Mouse (Mus musculus): Measurements from ENCODE around the gene Mgst1. TPM values are rescaled to one million over a fixed set of nuclear protein-coding genes. Genes with fewer than 3 reads are reported as not detected.
A peak's percentile ranks its signal among the peaks of the same experiment; 100 is the strongest.

The Mgst1 gene
- polyA plus RNA-seq (2014; fragmentation: Nextera tagmentation; extraction: Ambion mirVana), result 199 and 260 TPM in 2 replicates

GRCm38 (mm10) chr6:138139930-138140329 is at the start of gene Mgst1:
Gene Mgst1, plus strand, starts transcription at chr6:138140316.
- H3K36me3 ChIP-seq (ENCODE audit: control insufficient read depth, insufficient read depth, low read length), result no peaks in the 10 kb centered on the region
- H3K27me3 ChIP-seq (replicated peaks; ENCODE audit: control insufficient read depth, insufficient read depth, low read length), result no peaks in the 10 kb centered on the region
- no peaks in the 10 kb centered on the region for H3K9me3 ChIP-seq (ENCODE audit: control insufficient read depth, low read length)
- peak within 1 kb of the TSS; percentile 65 for H3K4me2 ChIP-seq (ENCODE audit: low read length)
- ATAC-seq (replicated peaks; ENCODE audit: low FRiP score, low TSS enrichment, low read depth), result peak; percentile 48; the same call in 1 of the 2 replicates
- WGBS, result 2% methylated on average over 5 of the region's 5 CpGs
- peak; percentile 64 for DNase-seq (ENCODE audit: low spot score)
- no peaks in the 10 kb centered on the region; the same call in 1 of the 2 replicates for H3K4me1 ChIP-seq (replicated peaks; ENCODE audit: control insufficient read depth, insufficient read depth, low read length)
- H3K27ac ChIP-seq (ENCODE audit: low read depth), result peak within 1 kb of the TSS; percentile 57
- peak within 1 kb of the TSS; percentile 52 for H3K9ac ChIP-seq (ENCODE audit: low read length)
- peak within 1 kb of the TSS; percentile 49 for H3K4me3 ChIP-seq (ENCODE audit: low read depth, low read length)

- Histone ChIP-seq H3K9me3 (ENCODE audit: control insufficient read depth, low read length) (no peaks in the 10 kb centered on the region), H3K36me3 (ENCODE audit: control insufficient read depth, insufficient read depth, low read length) (no peaks in the 10 kb centered on the region), H3K4me2 (ENCODE audit: low read length) (no peak overlapping the region), H3K4me3 (ENCODE audit: low read depth, low read length) (no peak overlapping the region), H3K27ac (ENCODE audit: low read depth) (no peak overlapping the region), H3K27me3 (replicated peaks; ENCODE audit: control insufficient read depth, insufficient read depth, low read length) (no peaks in the 10 kb centered on the region), H3K4me1 (replicated peaks; ENCODE audit: control insufficient read depth, insufficient read depth, low read length) (no peaks in the 10 kb centered on the region), H3K9ac (ENCODE audit: low read length) (no peak overlapping the region)
- WGBS, result 75% methylated on average over 7 of the region's 7 CpGs
- no peak for ATAC-seq (replicated peaks; ENCODE audit: low FRiP score, low TSS enrichment, low read depth)
- DNase-seq (ENCODE audit: low spot score), result no peak
Measured at GRCm38 (mm10) chr6:138092432-138092831, 47.7 kb upstream of the Mgst1 start.

DNA sequence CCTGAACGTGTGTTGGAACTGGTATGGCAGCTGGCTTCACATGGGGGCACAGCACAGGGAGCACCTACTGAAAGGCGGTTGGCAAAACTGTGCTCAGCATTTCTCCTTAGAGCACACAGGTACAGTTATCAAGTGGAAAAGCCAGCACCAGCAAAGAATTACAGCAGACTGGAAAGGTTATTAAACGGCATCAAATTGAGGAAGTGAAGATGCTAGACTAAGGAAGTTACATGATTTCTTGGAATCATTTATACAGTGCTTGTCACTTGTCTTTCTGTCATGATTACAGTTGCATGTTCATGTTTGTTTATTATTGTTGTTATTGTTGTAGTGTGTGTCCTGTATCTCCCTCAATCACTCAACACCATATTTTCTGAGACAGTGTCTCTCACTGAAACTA is 45.1 kb upstream of the Mgst1 start:
- Histone ChIP-seq H3K9ac (ENCODE audit: low read length) (no peak overlapping the region), H3K4me2 (ENCODE audit: low read length) (no peak overlapping the region), H3K36me3 (ENCODE audit: control insufficient read depth, insufficient read depth, low read length) (no peaks in the 10 kb centered on the region), H3K27ac (ENCODE audit: low read depth) (no peak overlapping the region), H3K4me1 (replicated peaks; ENCODE audit: control insufficient read depth, insufficient read depth, low read length) (no peaks in the 10 kb centered on the region), H3K27me3 (replicated peaks; ENCODE audit: control insufficient read depth, insufficient read depth, low read length) (no peaks in the 10 kb centered on the region), H3K4me3 (ENCODE audit: low read depth, low read length) (no peak overlapping the region), H3K9me3 (ENCODE audit: control insufficient read depth, low read length) (no peaks in the 10 kb centered on the region)
- DNase-seq (ENCODE audit: low spot score) (peak; percentile 38), ATAC-seq (replicated peaks; ENCODE audit: low FRiP score, low TSS enrichment, low read depth) (no peak)
- WGBS, result 82% methylated on average over 3 of the region's 3 CpGs

- no peaks in the 10 kb centered on the region for H3K27me3 ChIP-seq (replicated peaks; ENCODE audit: control insufficient read depth, insufficient read depth, low read length)
- no peaks in the 10 kb centered on the region for H3K36me3 ChIP-seq (ENCODE audit: control insufficient read depth, insufficient read depth, low read length)
- no peaks in the 10 kb centered on the region for H3K4me1 ChIP-seq (replicated peaks; ENCODE audit: control insufficient read depth, insufficient read depth, low read length)
- DNase-seq (ENCODE audit: low spot score), result peak; percentile 6
- H3K4me3 ChIP-seq (ENCODE audit: low read depth, low read length), result no peak overlapping the region
- no peak overlapping the region for H3K9ac ChIP-seq (ENCODE audit: low read length)
- ATAC-seq (replicated peaks; ENCODE audit: low FRiP score, low TSS enrichment, low read depth), result no peak
- no peaks in the 10 kb centered on the region for H3K9me3 ChIP-seq (ENCODE audit: control insufficient read depth, low read length)
- 84% methylated on average over 3 of the region's 3 CpGs for WGBS
- H3K27ac ChIP-seq (ENCODE audit: low read depth), result no peak overlapping the region
- H3K4me2 ChIP-seq (ENCODE audit: low read length), result no peak overlapping the region
Measured at GRCm38 (mm10) chr6:138099646-138100045, 40.5 kb upstream of the Mgst1 start.

GRCm38 (mm10) chr6:138101843-138102242 is 38.3 kb upstream of the Mgst1 start:
- DNase-seq (ENCODE audit: low spot score) (peak; percentile 12), ATAC-seq (replicated peaks; ENCODE audit: low FRiP score, low TSS enrichment, low read depth) (no peak; the same call in 1 of the 2 replicates)
- Histone ChIP-seq H3K4me1 (replicated peaks; ENCODE audit: control insufficient read depth, insufficient read depth, low read length) (no peaks in the 10 kb centered on the region), H3K36me3 (ENCODE audit: control insufficient read depth, insufficient read depth, low read length) (no peaks in the 10 kb centered on the region), H3K9me3 (ENCODE audit: control insufficient read depth, low read length) (no peaks in the 10 kb centered on the region), H3K4me2 (ENCODE audit: low read length) (no peak overlapping the region), H3K9ac (ENCODE audit: low read length) (no peak overlapping the region), H3K27ac (ENCODE audit: low read depth) (no peak overlapping the region), H3K4me3 (ENCODE audit: low read depth, low read length) (no peak overlapping the region), H3K27me3 (replicated peaks; ENCODE audit: control insufficient read depth, insufficient read depth, low read length) (no peaks in the 10 kb centered on the region)
- 92% methylated on average over 4 of the region's 4 CpGs for WGBS

DNA sequence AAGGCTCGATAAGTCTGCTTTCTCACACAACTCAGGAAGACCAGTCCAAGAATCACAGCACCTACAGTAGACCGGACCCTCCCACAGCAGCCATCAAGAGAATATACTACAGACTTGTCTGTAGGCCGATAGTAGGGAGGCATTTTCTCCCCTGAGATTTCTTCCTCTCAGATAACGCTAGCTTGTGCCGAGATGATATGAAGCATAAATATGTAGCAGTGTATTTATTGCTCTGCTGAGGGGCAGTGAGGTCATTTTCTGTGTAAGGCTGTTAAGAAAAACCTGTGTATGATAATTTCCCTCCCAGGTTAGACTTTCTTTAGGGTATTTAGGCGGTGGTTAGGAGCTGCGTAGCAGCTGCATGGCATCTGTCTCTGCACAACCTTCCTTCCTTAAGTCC is 37.2 kb upstream of the Mgst1 start:
- no peaks in the 10 kb centered on the region for H3K4me1 ChIP-seq (replicated peaks; ENCODE audit: control insufficient read depth, insufficient read depth, low read length)
- H3K9ac ChIP-seq (ENCODE audit: low read length), result no peak overlapping the region
- WGBS, result 58% methylated on average over 7 of the region's 7 CpGs
- H3K27me3 ChIP-seq (replicated peaks; ENCODE audit: control insufficient read depth, insufficient read depth, low read length), result no peaks in the 10 kb centered on the region
- no peak overlapping the region for H3K27ac ChIP-seq (ENCODE audit: low read depth)
- H3K4me2 ChIP-seq (ENCODE audit: low read length), result no peak overlapping the region
- ATAC-seq (replicated peaks; ENCODE audit: low FRiP score, low TSS enrichment, low read depth), result no peak; the same call in 1 of the 2 replicates
- H3K4me3 ChIP-seq (ENCODE audit: low read depth, low read length), result no peak overlapping the region
- peak; percentile 51 for DNase-seq (ENCODE audit: low spot score)
- H3K9me3 ChIP-seq (ENCODE audit: control insufficient read depth, low read length), result no peaks in the 10 kb centered on the region
- no peaks in the 10 kb centered on the region for H3K36me3 ChIP-seq (ENCODE audit: control insufficient read depth, insufficient read depth, low read length)

- ATAC-seq (replicated peaks; ENCODE audit: low FRiP score, low TSS enrichment, low read depth) (peak; percentile 40; the same call in 1 of the 2 replicates), DNase-seq (ENCODE audit: low spot score) (no peak)
- Histone ChIP-seq H3K9me3 (ENCODE audit: control insufficient read depth, low read length) (no peaks in the 10 kb centered on the region), H3K4me3 (ENCODE audit: low read depth, low read length) (no peak overlapping the region), H3K36me3 (ENCODE audit: control insufficient read depth, insufficient read depth, low read length) (no peaks in the 10 kb centered on the region), H3K27me3 (replicated peaks; ENCODE audit: control insufficient read depth, insufficient read depth, low read length) (no peaks in the 10 kb centered on the region), H3K27ac (ENCODE audit: low read depth) (no peak overlapping the region), H3K4me1 (replicated peaks; ENCODE audit: control insufficient read depth, insufficient read depth, low read length) (no peaks in the 10 kb centered on the region), H3K9ac (ENCODE audit: low read length) (no peak overlapping the region), H3K4me2 (ENCODE audit: low read length) (no peak overlapping the region)
Measured at GRCm38 (mm10) chr6:138104559-138104958, 35.6 kb upstream of the Mgst1 start.

- H3K4me2 ChIP-seq (ENCODE audit: low read length), result no peak overlapping the region
- 87% methylated on average over 3 of the region's 3 CpGs for WGBS
- no peaks in the 10 kb centered on the region for H3K9me3 ChIP-seq (ENCODE audit: control insufficient read depth, low read length)
- H3K27ac ChIP-seq (ENCODE audit: low read depth), result no peak overlapping the region
- no peaks in the 10 kb centered on the region for H3K27me3 ChIP-seq (replicated peaks; ENCODE audit: control insufficient read depth, insufficient read depth, low read length)
- H3K36me3 ChIP-seq (ENCODE audit: control insufficient read depth, insufficient read depth, low read length), result no peaks in the 10 kb centered on the region
- DNase-seq (ENCODE audit: low spot score), result no peak
- no peak overlapping the region for H3K9ac ChIP-seq (ENCODE audit: low read length)
- H3K4me1 ChIP-seq (replicated peaks; ENCODE audit: control insufficient read depth, insufficient read depth, low read length), result no peaks in the 10 kb centered on the region
- ATAC-seq (replicated peaks; ENCODE audit: low FRiP score, low TSS enrichment, low read depth), result no peak
- H3K4me3 ChIP-seq (ENCODE audit: low read depth, low read length), result no peak overlapping the region
Measured at GRCm38 (mm10) chr6:138117496-138117895, 22.6 kb upstream of the Mgst1 start.
